Mouse (Mus musculus) embryo, embryonic 9.5 days (tissue): ENCODE results near the gene Tmem95.
"Not testable (repeated sequence)": the region's sequence is repeated elsewhere in the genome, so short reads cannot be mapped to it uniquely, and the experiment has no call there.

ENCODE experiments used
- DNase-seq: peaks from one replicate; pipeline ENCODE4 v3.0.0-alpha.2; 2017; ENCODE audit errors: extremely low spot score

The Tmem95 gene

DNA sequence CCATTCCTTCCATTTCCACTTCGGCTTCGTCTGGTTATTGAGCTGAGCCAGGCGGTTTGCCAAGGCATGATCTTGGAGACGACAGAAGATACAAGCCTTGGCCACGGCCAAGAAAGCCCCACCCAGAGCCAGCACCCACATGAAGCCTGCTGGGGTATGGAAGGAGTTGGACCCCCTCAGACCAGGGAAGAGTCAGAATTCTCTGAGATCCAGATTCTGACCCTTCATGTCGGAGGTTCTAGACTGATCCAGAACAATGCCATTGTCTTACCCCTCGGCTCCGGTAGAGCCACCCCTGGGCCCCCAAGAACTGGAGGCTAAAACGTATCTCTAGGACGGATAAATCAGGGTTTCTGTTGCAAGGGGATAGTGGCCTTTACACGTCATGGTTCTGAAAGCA, at the start of gene Tmem95:
Gene Tmem95 (minus strand): TSS at position 141 of the 400 bp plus-strand sequence.
- DNase-seq = no peak

DNA sequence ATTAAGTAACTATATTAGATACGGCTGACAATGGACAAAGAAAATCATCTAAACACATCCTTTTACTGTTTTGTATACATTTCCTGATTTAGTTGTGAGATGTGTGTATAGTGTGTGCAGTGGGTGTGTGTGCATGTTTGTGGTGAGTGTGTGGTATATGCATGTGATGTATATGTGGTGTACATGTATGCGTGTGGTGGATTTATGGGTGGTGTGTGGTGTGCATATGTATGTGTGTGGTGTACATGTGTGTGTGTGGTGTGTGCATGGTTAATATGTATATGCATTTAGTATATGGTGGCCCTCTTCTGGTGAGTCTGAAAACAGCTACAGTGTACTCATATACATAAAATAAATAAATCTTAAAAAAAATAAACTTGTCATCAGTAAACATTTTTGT, 49.7 kb upstream of the Tmem95 start:
- no peak for DNase-seq

DNA sequence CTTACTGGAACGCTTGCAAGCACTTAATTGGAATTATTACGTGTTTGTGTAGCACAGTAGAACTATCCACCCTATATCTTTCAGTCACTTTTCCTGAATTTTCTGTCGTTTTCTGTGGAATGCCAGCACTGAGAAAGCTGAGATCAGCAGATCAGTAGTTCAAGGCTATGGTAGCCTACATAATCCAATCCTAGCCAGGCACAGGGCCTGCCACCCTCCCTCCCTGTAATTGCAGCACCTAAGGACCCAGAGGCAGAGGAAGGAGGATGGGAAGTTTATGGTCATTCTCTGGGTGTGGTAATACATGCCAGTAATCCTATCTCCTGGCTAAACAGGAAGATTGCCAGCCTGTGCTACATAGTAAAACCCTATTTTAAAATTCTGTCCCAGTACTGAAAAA, 45.0 kb upstream of the Tmem95 start:
- no peak for DNase-seq

DNA sequence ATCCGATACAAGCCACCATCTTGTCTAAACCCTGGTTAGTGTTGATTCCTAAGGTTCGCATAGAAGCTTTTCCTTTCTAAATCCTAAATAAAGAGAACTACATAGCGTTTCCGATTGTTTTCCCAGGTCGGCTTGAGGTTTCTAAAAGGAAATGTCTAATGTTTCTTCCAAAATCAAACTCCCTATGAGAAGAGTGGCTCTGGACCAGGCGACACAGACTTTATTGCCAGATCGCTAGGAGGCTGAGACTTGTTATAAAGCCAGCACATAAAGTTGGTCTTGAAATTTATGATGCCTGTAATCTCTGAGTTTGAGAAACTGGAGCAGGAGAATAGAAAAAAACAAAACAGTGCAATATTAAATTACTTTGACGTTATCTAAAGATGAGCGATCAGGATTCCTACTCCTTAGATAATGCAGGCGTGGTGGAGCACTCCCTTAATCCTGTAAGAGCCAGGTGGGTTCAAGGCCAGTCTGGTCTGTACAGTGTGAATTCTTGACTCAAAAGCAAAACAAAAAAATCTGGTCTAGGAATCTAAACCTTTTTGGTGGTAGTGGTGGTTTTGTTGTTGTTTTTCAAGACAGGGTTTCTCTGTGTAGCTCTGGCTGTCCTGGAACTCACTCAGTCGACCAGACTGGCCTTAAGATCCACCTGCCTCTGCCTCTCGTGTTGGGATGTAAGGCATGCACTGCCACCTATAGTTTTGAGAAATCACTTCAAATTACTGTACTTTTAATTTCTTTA, 44.4 kb upstream of the Tmem95 start:
- DNase-seq = no peak

DNA sequence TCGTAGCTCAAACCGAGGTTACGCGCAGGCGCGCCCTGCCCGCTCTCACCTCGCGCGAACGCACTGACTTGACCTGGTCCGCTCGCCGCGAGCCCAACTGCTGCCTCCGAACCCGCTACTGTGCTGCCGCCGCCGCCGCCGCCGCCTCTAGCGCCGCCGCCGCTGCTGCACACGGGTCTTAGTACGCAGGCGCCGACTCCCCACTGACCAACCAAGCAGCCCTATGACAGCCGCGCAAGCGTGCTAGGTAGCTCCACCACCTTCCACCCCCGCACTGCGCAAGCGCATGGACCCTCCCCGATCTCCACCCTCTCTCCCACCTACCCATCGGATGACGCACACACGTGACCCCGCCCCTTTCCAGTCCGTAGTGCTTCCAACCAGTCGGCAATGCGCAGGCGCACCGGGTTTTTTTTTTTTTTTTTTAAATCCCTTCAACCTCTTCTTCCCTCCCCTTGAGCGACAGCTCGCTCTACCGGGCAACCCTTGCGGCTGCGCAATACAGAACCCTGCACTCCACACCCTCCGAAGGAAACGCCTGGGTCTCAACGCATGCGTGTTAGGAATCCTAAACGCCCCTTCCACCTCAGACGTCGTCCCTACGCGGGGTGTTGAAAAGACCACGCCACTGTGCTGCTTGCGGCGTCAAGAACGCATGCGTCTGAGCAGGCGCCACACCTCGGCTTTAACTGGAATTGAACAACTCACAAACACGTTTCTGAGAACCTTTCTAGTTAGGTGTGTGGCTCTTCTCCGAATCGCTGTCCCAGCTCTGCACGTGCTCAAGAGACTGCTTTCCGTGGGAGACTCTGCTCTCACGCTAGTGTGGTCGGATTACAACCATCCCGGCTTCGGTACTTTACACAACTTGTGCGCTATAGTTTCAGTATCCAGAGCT, 43.5 kb upstream of the Tmem95 start, which contains the start of gene Eif5a:
Gene Eif5a (minus strand): TSS at position 845 of the 898 bp plus-strand sequence.
- DNase-seq = peak; percentile 100

DNA sequence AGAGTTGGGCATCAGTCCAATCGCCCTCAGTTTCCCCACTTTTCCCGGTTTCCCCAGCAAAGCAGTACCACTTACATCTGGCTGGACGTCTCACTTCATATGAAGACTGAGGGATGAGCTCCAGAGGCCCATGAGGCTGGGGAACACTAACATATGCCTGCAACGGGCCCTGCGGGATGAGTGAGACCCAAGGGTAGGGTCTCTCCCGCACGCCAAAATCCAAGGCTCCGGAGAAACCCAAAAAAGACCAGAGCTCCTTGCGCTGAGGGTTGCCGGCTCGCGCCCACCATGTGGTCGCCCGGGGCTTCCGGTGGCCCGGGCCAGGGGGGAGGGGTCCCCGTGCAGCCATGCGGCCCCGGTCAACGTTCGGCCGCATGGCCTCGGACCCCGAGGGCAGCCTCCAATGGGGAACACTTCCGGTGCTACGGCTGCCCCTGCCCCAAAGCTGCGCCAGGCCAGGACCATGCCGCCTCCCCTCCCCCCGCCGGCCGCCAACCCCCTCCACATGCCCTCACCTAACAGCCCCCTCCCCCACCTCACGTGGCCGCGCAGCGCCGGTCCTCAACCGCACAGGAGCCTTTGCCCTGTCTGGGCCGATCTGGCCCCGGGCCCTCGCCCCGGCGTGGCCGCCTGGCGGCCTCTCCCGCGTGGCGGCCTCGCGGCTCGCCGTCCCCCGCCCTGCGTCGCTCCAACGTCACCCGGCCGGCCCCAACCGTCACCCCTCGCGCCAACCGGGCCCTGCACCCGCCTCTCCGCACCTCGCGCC, 42.6 kb upstream of the Tmem95 start:
- peak; percentile 74 for DNase-seq

DNA sequence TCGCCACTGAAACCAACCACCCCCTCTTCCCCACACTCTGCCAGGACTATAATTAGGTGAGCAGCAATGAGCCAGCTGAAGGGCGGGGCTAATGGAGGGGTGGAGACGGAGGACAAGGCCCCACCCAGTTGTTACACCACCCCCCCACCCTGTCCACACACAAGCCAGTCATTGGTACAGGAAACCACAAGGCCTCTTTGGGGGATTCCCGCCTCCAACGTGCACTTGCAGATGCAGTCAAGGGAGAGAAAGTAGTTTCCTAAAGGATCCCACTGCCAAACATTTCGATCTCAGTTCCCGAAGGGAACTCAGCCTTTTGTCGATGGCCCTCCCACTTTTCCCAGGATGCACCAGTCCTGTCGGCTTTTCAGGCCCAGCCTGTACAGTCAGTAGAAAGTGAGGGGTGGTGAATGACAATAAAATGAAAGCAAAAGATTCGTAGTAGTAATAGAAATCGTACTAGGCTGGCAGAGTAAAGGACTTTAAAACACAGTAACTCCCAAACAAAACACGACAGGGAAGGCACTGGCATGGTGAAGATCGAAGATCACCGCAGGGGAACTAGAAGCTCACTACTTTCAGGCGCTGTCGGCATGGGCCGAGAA, 41.9 kb upstream of the Tmem95 start:
- DNase-seq = peak; percentile 69

DNA sequence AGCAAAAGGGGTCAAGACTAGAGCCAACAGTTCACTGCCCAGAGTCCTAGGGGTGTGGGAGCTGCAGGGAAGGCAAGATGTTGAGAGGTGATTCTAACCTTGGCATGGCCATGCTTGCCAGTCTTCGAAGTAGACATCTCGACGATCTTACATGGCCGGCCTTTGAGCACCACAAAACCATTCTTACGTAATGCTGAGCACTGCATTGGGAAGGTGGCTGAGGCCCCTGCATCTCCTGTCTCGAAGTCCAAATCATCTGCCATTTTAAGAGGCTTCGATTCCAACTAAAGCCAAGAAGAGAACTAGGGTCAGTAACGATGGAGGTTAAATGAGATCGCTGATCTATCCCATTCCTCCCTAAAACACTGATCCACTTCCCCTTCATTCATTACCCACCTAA, 41.2 kb upstream of the Tmem95 start:
- no peak for DNase-seq

DNA sequence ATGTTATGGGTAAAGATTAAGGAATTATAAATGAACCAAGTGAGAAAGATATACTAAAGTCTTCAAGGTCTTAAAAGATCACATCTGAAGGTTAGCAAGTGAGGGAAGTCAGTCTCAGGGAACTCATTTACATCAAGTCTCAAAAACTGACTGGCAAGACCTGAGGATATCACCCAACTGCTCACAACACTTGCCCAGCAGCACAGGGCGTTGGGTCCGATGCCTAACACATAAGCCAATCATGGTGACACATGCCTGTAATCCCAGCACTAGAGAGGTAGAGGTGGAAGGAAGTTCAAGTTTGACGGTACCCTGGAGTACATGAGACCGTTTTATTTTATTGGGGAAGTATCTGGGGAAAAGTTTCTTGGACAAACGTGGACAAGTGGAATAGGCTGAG, 40.3 kb upstream of the Tmem95 start:
- no peak for DNase-seq

DNA sequence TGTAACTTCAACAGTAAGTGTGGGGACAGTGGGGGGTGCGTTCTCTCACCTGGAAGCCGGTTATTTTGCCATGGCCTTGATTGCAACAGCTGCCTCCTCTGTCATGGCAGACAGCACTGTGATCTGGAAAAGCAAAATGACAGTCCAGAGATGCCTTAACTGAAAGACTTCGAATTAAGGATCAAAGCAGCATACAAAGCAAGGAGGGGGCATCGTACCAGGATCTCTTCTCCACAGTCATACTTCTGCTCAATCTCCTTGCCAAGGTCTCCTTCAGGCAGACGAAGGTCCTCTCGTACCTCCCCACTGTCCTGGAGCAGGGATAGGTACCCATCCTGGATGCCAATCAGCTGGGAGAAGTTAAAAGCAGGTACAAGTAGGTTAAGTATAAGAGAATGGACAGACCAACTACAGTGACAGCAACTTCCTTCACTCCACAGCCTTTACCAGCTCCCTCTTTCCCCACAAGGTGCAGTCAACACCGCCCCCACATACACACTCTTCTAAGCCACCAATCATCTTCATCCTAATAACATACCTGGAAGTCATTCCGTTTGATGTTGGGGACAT, 39.6 kb upstream of the Tmem95 start:
- DNase-seq = no peak

DNA sequence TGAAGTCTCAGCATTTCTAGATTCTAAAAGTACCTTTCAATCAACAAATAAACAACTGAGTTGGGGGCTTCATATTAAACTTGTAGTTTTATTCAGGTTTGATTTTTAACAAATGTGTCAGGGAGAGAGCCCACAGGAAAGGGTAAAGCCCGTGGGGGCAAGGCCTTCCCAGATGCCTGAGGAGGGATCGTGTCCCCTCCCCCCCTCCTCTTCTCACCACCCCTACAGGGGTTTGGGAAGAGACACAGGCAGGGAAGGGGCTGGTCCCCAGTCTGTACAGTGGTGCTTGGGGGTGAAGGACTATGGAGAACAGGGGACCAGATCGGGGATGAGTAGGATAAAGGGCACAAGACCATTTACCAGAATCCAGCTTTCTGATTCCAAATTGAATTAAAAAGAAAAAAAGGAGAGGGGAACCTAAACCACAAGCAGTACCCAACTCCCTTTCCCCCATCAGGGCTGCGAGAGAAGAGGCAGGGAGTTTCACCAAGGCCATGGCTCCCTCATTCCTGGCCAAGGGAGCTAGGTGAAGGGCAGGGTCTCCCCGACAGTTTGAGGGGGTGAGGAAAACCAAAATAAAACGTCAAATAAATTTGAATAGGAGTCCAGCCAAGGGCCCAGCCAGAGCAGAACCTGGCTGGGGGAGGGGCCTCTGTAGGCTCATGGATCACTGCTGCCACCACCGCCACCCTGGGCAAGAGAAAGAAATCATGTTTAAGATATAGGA, 39.0 kb upstream of the Tmem95 start:
- DNase-seq = not testable (repeated sequence)

DNA sequence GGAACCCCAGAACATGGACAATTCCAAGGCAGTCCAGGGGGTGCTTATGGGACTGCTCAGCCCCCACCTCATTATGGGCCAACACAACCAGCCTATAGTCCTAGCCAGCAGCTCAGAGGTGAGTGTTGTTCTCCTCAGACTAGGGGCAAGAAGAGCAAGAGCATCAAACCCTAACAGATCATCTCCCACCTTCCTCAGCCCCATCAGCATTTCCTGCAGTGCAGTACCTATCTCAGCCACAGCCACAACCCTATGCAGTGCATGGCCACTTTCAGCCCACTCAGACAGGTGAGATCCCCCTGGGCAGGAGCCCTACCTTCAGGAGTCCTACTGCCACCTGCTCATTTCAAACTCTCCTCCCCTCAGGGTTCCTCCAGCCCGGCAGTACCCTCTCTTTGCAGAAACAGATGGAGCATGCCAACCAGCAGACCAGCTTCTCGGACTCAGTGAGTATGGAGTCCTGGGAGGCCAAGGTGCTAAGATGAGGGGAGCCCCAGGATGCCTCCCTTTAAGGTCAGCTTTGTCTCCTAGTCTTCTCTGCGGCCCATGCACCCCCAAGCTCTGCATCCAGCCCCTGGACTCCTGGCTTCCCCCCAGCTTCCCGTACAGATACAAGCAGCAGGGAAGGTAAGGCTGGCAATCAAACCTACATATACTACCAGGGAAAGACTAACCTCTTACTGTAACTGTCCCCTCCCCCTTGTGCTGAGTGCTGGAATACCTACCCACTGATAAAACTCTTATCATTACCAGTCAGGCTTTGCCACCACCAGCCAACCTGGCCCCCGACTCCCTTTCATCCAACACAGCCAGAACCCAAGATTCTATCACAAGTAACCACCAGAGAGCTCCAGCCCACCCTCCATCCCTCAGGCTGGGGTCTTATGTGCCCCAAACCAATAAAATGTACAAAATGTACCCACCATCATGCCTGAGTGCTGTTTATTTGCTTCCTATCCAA, 38.1 kb upstream of the Tmem95 start:
- peak; percentile 27 for DNase-seq

DNA sequence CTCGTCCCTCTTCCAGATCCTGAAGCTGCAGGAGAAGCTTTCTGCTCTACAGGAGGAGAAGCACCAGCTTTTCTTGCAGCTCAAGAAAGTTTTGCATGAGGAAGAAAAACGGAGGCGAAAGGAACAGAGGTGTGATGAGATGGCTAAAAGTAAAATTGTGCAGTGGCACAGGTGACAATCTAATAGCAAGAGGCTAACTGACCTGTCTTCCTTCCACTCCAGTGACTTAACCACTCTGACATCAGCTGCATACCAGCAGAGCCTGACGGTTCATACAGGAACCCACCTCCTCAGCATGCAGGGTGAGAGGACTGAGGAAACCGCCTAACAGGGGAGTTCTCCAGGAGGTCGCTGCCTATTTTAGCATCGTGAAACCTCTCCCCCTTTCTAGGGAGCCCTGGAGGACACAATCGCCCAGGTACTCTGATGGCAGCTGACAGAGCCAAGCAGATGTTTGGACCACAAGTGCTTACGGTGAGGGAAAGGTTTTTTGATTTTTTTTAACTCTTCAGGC, 37.2 kb upstream of the Tmem95 start:
- DNase-seq = no peak

DNA sequence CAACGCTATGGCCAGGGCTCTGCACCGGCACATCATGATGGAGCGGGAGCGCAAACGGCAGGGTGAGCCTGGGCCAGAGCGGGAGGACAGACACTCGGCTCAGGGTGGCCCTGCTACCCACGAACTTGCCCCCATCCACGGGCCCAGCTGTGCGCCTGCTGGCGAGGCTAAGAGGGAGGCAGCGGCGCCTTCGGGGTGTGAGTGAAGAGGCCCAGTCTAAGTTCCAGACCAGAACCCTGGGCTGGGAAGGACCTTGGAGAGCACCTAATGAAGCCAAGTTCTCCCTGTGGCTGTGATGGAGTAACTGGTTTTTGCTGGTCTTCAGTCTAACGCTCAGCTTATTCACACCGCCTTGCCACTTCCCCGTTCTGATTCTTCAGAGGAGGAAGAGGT, 36.5 kb upstream of the Tmem95 start:
- DNase-seq = no peak

DNA sequence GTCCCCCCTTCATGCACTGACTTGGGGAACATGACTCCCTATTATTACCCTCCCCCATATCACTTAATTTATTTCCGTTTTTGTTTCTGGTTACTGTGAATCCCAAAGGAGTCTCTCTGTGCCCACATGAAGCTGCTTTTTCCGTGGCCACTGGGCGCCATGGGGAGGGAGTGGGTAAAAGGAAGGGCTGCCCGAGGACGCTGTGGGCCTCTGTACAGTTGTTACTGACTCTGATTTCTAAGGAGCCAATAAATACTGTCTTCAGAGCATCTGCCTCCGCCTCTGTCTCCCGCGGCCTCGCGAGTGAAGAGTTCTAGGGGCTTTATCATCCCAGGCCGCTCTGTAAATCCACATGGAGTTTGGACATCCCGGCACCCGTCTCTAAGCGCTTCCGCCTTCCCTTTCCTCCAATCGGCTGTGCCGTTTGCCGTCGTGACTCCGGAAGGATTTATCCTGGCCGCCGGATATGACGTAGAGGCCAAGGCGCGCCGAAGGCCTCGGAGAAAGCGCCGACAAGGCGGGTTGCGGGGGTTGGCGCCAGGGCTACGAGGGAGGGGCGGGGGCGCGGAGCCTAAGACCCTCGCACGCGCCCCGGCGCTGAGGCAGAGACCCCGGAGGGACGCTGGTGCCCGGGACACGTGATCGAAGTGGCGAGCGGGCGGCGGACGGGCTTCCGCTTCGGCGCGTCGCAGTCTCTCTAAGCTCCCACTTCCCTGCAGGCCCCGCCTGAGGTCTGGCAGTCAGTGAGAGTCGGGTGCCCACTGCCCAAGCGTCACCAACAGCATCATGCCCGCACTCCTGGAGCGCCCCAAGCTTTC, 35.9 kb upstream of the Tmem95 start, which contains the start of gene Gps2:
Gene Gps2 (plus strand): TSS at position 335 of the 818 bp plus-strand sequence.
- peak; percentile 93 for DNase-seq

DNA sequence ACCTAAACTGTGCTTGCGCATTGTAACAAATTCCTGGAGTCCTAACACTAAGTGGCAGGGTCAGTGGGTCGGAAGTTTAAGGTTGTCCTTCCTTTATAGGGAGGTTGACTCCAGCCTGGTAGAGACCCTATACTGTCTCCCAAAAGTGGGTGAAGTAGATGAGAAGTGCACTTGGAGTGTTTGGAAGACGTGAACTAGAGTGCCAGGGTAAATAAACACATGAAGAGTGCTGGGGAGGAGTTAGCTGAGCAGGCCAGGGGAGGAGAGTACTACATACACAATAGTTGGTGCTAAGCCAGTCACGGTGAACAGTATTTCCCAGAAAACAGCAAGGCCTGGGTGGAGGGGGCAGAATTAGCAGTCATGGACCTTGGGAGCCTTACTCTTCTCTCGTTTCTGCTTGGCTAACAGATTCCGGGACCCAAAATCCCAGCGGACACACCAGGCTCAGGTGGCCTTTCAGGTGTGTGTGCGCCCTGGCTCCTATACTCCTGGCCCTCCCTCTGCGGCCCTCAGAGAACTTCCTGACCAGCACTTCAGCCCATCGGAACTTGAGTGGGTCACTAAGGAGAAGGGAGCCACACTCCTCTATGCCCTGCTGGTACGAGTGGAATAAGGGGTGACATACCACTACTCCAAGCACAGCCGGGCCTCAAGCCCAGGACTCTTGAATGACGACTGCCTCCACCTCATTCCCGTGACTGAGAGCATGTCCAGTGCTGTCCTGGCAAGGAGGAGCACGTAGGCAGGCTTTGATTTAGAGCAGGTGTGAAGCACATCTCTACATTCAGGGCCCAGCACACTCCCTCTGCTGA, 35.1 kb upstream of the Tmem95 start:
- no peak for DNase-seq

DNA sequence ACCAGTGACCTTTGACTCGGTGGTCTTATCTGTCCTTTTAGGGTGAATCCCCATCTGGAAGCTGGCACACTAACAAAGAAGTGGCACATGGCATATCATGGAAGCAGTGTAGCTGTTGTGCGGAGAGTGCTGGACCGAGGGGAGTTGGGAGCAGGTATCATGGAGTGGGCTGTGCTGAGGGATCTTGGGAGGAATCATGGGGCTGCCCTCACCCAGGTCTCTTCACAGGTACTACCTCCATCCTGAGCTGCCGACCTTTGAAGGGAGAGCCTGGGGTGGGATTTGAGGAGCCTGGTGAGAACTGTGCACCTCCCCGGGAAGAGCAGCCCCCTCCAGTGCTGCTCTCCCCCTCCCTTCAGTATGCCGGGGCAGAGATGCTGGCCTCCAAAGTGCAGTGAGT, 33.9 kb upstream of the Tmem95 start:
- no peak for DNase-seq
